Mouse (Mus musculus) liver, embryonic 18 days (tissue): ENCODE data around the gene AA467197. TPM values are rescaled to one million over a fixed set of nuclear protein-coding genes. Genes with fewer than 3 reads are reported as not detected.

Experiments
- polyA plus RNA-seq: library from polyadenylated mRNA; depleted of rRNA; stranded (reverse); fragments of >200 nt; gene quantifications from 2 replicates; pipeline ENCODE4 v1.2.3, GENCODE M21; 2012; rRNA removed

Gene AA467197
- 6.6 and 7.8 TPM in 2 replicates for polyA plus RNA-seq

DNA sequence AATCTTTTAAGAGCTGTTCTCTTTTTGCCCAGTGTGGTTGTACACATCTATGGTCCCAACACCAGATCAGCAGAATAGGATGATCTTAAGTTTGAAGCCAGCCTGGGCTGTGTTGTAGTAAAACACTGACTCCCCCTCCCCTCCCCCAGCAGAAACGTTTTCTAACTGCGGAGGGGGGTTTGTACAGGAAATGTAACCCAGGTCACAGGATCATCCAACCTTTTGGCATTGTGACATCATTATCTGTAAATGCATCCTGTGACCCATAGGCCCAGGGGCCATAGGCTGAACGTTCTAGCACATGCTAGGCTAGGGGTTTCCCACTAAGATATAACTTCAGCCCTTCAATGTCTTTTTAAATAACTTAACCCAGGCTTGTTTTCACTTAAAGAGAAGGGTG is at the start of gene AA467197:
TSS of gene AA467197 (plus strand) at position 301 of the 400 bp plus-strand sequence.

DNA sequence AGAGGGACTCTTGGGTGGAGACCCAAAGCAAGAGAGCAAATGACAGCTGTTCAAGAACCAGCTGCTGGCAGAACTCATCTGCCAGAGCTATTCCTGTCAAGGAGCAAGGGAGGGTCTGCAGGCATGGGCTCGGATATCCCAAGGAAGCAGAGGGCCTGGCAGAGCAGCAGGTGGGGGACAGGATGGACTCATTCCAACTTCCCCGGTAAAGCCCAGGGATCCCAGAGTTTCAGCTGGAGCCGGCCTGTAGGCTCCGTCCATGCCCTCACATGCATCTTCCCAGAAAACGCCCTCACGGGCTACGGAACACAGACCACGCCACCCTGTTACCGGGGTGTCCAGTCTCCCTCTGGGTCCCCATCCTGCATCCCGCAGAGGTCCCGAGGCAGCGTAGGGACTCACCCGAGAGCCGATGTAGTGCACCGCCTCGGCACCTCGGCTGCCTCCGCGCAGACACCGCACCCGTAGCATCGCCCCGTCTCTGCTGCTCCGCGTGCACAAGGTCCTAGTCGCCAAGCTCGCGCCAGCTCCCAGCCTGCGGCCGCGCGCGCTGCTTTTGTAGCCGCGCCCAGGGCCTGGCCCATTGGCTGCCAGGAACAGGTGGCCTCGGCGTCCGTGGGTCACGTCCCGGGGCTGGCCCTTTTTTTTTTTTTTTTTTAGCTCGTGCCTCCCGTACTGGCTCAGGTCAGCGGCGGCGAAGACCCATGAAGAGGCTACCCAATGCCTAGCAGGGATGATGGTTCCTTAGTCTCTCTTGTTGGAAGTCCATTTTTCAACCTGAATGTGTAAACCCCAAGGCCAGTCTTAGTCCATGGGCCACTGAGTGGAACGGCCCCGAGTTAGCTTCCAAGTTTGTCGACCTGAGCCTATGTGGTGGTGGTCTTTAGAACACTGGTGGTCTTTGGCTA is 25.8 kb upstream of the AA467197 start, which contains the start of gene Gatm:
TSS of gene Gatm (minus strand) at position 558 of the 908 bp plus-strand sequence.

Other genes starting within 250 kb of the AA467197 start
- 1.8 and 2.2 TPM in 2 replicates for gene Slc28a2, start 210.5 kb upstream of the AA467197 start, polyA plus RNA-seq
- 0.01 and 0.03 TPM in 2 replicates for gene Gm14085, start 152.0 kb upstream of the AA467197 start, polyA plus RNA-seq
- 16.0 and 18.6 TPM in 2 replicates for gene Gatm, start 25.7 kb upstream of the AA467197 start, polyA plus RNA-seq
- 1.7 and 1.9 TPM in 2 replicates for gene Slc30a4, start 65.7 kb downstream of the AA467197 start, polyA plus RNA-seq
- gene Bloc1s6, start 101.5 kb downstream of the AA467197 start, polyA plus RNA-seq: 9.4 and 10.2 TPM in 2 replicates
- gene Sqor, start 128.3 kb downstream of the AA467197 start, polyA plus RNA-seq: 8.9 and 9.9 TPM in 2 replicates